7 mouse cellular contexts compared by ENCODE assay signal in genomic region chr7:127842001-127842718, GRCm38 (mm10). TPM values are rescaled to one million over a fixed set of nuclear protein-coding genes. Genes with fewer than 3 reads are reported as not detected.
DNase-seq lines count a peak whose midpoint lies in the region; ATAC-seq lines count a peak whose summit lies in the region.

No protein-coding gene starts in this region.

- 0 out of 2 replicates have a peak, but pooled peaks cover 10% of the 10 kb centered on the region for H3K4me1 ChIP-seq in intestine, embryonic 14.5 days (replicated peaks; ENCODE audit: control insufficient read depth, insufficient read depth, low read length)
- H3K4me1 ChIP-seq in midbrain, embryonic 10.5 days: peaks cover 21% of the 10 kb centered on the region

- WGBS in intestine, embryonic 14.5 days: under 1% methylated on average over 40 of the region's 40 CpGs
- under 1% methylated on average over 40 of the region's 40 CpGs for WGBS in midbrain, embryonic 10.5 days

- peak overlapping the region; percentile 88 for H3K4me2 ChIP-seq in intestine, embryonic 14.5 days (ENCODE audit: low read length)

- H3K27me3 ChIP-seq in intestine, embryonic 14.5 days (replicated peaks; ENCODE audit: control insufficient read depth, insufficient read depth, low read length): no peaks in the 10 kb centered on the region
- H3K27me3 ChIP-seq in midbrain, embryonic 10.5 days (ENCODE audit: low read depth, poor library complexity, severe bottlenecking): peaks cover 6% of the 10 kb centered on the region; the same call in 1 of the 2 replicates

- peak overlapping the region; percentile 94 for H3K4me3 ChIP-seq in intestine, embryonic 14.5 days (ENCODE audit: low read depth, low read length)
- peak overlapping the region; percentile 83 for H3K4me3 ChIP-seq in midbrain, embryonic 10.5 days

- peak overlapping the region; percentile 58 for H3K9ac ChIP-seq in intestine, embryonic 14.5 days (ENCODE audit: low read length)

- DNase-seq in adrenal gland, postnatal 10 days: peak; percentile 85
- peak; percentile 62 for DNase-seq in embryo, embryonic 11.5 days (ENCODE audit: low read depth, low spot score)
- peak; percentile 70 for DNase-seq in gastrocnemius, postnatal 36 days
- peak; percentile 80 for DNase-seq in intestine, embryonic 14.5 days (ENCODE audit: low spot score)
- DNase-seq in left cerebral cortex, postnatal 36 days (ENCODE audit: low spot score in 2 of 2): peak; percentile 75 to 81
- DNase-seq in midbrain, embryonic 10.5 days (ENCODE audit: low spot score): peak; percentile 67
- DNase-seq in right cerebral cortex, postnatal 36 days (ENCODE audit: low spot score in 2 of 2): peak; percentile 59 to 71

- H3K9me3 ChIP-seq in intestine, embryonic 14.5 days (ENCODE audit: control insufficient read depth, low read length): no peaks in the 10 kb centered on the region
- H3K9me3 ChIP-seq in midbrain, embryonic 10.5 days (replicated peaks): no peaks in the 10 kb centered on the region

- ATAC-seq in intestine, embryonic 14.5 days (replicated peaks; ENCODE audit: low FRiP score, low TSS enrichment, low read depth): peak; percentile 37; the same call in 1 of the 2 replicates

- peak overlapping the region; percentile 87 for H3K27ac ChIP-seq in intestine, embryonic 14.5 days (ENCODE audit: low read depth)
- H3K27ac ChIP-seq in midbrain, embryonic 10.5 days (replicated peaks): peak overlapping the region; percentile 86

- H3K36me3 ChIP-seq in intestine, embryonic 14.5 days (ENCODE audit: control insufficient read depth, insufficient read depth, low read length): peaks cover 26% of the 10 kb centered on the region
- H3K36me3 ChIP-seq in midbrain, embryonic 10.5 days: peaks cover 14% of the 10 kb centered on the region; the same call in 1 of the 2 replicates

- intact Hi-C loops in gastrocnemius, postnatal 36 days (cut with DNase I): loop anchor here (1.0 kb wide), 1 partner anchor 33 kb away; no protein-coding TSS in a partner anchor
- intact Hi-C loops in left cerebral cortex, postnatal 36 days (cut with DNase I): no loop called here

RNA-seq across cellular contexts. Expression of gene Stx1b, which starts 17.8 kb away (rescaled TPM):
- total RNA-seq in adrenal gland, postnatal 10 days (2021): 1 to 10 TPM; 6.9 to 9.4 TPM
- total RNA-seq in gastrocnemius, postnatal 36 days (2021): 1 to 10 TPM in 1 of 2 experiments, under 1 TPM in 1; 0.64 to 1.1 TPM
- 4.9 and 6.1 TPM in 2 replicates for polyA plus RNA-seq in intestine, embryonic 14.5 days (2014; fragmentation: Nextera tagmentation; extraction: Ambion mirVana)
- total RNA-seq in left cerebral cortex, postnatal 36 days (2021): 100 to 1,000 TPM; 431 to 441 TPM
- polyA plus RNA-seq in midbrain, embryonic 10.5 days (2016; fragmentation: Nextera tagmentation; extraction: Ambion mirVana): 5.4 and 9.7 TPM in 2 replicates

RNA-seq across cellular contexts. Expression of gene Stx4a, which starts 18.1 kb away (rescaled TPM):
- total RNA-seq in adrenal gland, postnatal 10 days (2021): 10 to 100 TPM; 67.8 to 94.9 TPM
- 10 to 100 TPM; 43.0 to 47.4 TPM for total RNA-seq in gastrocnemius, postnatal 36 days (2021)
- 21.7 and 28.1 TPM in 2 replicates for polyA plus RNA-seq in intestine, embryonic 14.5 days (2014; fragmentation: Nextera tagmentation; extraction: Ambion mirVana)
- 10 to 100 TPM; 74.6 to 76.0 TPM for total RNA-seq in left cerebral cortex, postnatal 36 days (2021)
- polyA plus RNA-seq in midbrain, embryonic 10.5 days (2016; fragmentation: Nextera tagmentation; extraction: Ambion mirVana): 19.5 and 21.6 TPM in 2 replicates

RNA-seq across cellular contexts. Expression of gene Zfp646, which starts 33.9 kb away (rescaled TPM):
- 10 to 100 TPM; 29.8 to 35.6 TPM for total RNA-seq in adrenal gland, postnatal 10 days (2021)
- 10 to 100 TPM; 10.4 to 12.7 TPM for total RNA-seq in gastrocnemius, postnatal 36 days (2021)
- 15.0 and 16.3 TPM in 2 replicates for polyA plus RNA-seq in intestine, embryonic 14.5 days (2014; fragmentation: Nextera tagmentation; extraction: Ambion mirVana)
- total RNA-seq in left cerebral cortex, postnatal 36 days (2021): 10 to 100 TPM; 27.0 to 33.9 TPM
- 17.2 and 18.7 TPM in 2 replicates for polyA plus RNA-seq in midbrain, embryonic 10.5 days (2016; fragmentation: Nextera tagmentation; extraction: Ambion mirVana)

RNA-seq across cellular contexts. Expression of gene Zfp668, which starts 34.5 kb away (rescaled TPM):
- total RNA-seq in adrenal gland, postnatal 10 days (2021): 1 to 10 TPM; 5.4 to 9.5 TPM
- 1 to 10 TPM; 2.4 to 3.6 TPM for total RNA-seq in gastrocnemius, postnatal 36 days (2021)
- polyA plus RNA-seq in intestine, embryonic 14.5 days (2014; fragmentation: Nextera tagmentation; extraction: Ambion mirVana): 15.7 and 17.2 TPM in 2 replicates
- 10 to 100 TPM; 20.0 to 26.4 TPM for total RNA-seq in left cerebral cortex, postnatal 36 days (2021)
- 41.5 and 47.3 TPM in 2 replicates for polyA plus RNA-seq in midbrain, embryonic 10.5 days (2016; fragmentation: Nextera tagmentation; extraction: Ambion mirVana)

RNA-seq across cellular contexts. Expression of gene Hsd3b7, which starts 41.8 kb away (rescaled TPM):
- 10 to 100 TPM; 57.1 to 73.1 TPM for total RNA-seq in adrenal gland, postnatal 10 days (2021)
- 1 to 10 TPM; 5.5 to 5.6 TPM for total RNA-seq in gastrocnemius, postnatal 36 days (2021)
- 21.6 and 22.0 TPM in 2 replicates for polyA plus RNA-seq in intestine, embryonic 14.5 days (2014; fragmentation: Nextera tagmentation; extraction: Ambion mirVana)
- total RNA-seq in left cerebral cortex, postnatal 36 days (2021): 1 to 10 TPM; 3.3 to 4.0 TPM
- 5.0 and 7.2 TPM in 2 replicates for polyA plus RNA-seq in midbrain, embryonic 10.5 days (2016; fragmentation: Nextera tagmentation; extraction: Ambion mirVana)

Comparison
In these comparisons a context has a peak if more than half of its experiments do, and no peak if none do; other contexts are left out.
1. Peak in every context shown above with its lines: DNase-seq, ATAC-seq, H3K4me3 ChIP-seq and H3K27ac ChIP-seq.
2. RNA of gene Stx1b, which starts 17.8 kb away (total RNA-seq): 431 to 441 TPM in left cerebral cortex, postnatal 36 days; 6.9 to 9.4 TPM in adrenal gland, postnatal 10 days and 0.64 to 1.1 TPM in gastrocnemius, postnatal 36 days; every median in the first group is over 10 times any median in the second.